Mouse (Mus musculus) liver, embryonic 14.5 days (tissue): ENCODE results near the gene Syne3.

Experiments used
- CTCF ChIP-seq: IDR thresholded peaks from 2 replicates; pipeline ENCODE4 v1.5.1; 2016; ENCODE audit warnings: antibody characterized with exemption, low read depth, control low read depth
- EP300 ChIP-seq: IDR thresholded peaks from 2 replicates; pipeline ENCODE4 v1.6.1; 2016; ENCODE audit warnings: antibody characterized with exemption, low read depth

- TF ChIP-seq CTCF: no peak
- TF ChIP-seq EP300: no peak
These were observed 128.0 kb downstream of the Syne3 start for GRCm38 (mm10) chr12:104881518-104882060.
